Mouse (Mus musculus) megakaryocyte, embryonic 14.5 days (primary cell): ENCODE data around the gene Chn1.

ENCODE experiments used
- FLI1 ChIP-seq: IDR thresholded peaks from 2 replicates; pipeline ENCODE4 v1.6.1; 2012; ENCODE audit warnings: low read length, inconsistent platforms, mixed read lengths
- GATA1 ChIP-seq: IDR thresholded peaks from 3 replicates; pipeline ENCODE4 v1.6.1; 2012; ENCODE audit warnings: mixed read lengths, low read length, inconsistent platforms, borderline replicate concordance

DNA sequence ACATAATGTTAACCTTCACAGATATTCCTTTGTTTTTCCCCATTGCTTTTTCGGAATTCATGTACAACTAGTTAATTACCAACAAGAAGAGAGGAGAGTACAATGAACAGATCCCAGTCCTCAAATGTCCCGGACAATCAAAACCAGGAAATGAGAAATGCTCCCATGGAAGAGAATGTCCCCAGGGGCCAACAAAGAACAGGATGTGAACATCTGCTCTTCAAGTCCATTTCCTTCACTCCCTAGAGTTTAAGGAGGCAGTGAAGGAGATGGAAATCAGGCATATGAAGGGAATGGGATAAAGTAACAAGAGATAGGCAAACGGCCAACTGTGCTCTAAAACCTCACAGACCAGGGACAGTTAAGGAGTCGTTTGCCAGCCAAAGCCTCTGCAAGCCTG, 53.3 kb downstream of the Chn1 start:
- TF ChIP-seq GATA1 (no peak), FLI1 (no peak)
